Mouse (Mus musculus): ENCODE measurements around the gene Btf3. TPM values are rescaled to one million over a fixed set of nuclear protein-coding genes. Genes with fewer than 3 reads are reported as not detected.

The Btf3 gene
- polyA plus RNA-seq, 1 experiment = 1,114 TPM

DNA sequence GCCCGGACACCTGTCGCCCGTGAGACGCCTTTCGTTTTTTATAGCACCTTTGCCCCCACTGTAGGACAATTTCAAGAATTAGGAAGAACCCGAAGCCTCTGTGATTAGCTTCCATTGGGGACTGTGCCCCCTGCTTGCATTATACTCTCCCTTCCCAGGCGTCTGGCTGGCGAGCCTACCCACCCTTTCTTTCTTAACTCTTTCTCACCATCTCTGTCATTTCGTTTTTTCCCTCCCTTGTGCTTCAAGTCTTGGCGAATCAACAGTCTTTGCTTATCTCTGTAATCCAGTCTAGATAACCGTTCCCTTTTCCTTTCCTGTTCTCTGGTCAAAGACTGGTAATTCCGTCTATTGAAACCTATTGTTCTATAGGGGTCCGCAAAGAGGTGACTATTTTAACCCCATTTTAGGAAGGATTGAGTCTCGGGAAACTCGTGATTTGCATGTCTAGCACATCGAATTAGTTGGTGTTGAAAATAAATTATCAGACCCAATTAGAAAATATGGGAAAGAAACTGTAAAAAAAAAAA is 53.3 kb downstream of the Btf3 start:
- Histone ChIP-seq H3K27me3 (ENCODE audit: control insufficient read depth, insufficient read depth, insufficient read length) (no peaks in the 10 kb centered on the region), H3K79me3 (ENCODE audit: low read depth) (peaks cover 21% of the 10 kb centered on the region), H3K79me2 (ENCODE audit: control insufficient read depth, insufficient read depth) (peaks cover 45% of the 10 kb centered on the region), H3ac (ENCODE audit: control insufficient read depth, insufficient read length, low read depth) (peak overlapping the region; percentile 82), H3K4me3 (ENCODE audit: insufficient read depth, poor library complexity, severe bottlenecking) (peak overlapping the region; percentile 95), H3K36me3 (ENCODE audit: control insufficient read depth, insufficient read depth) (peaks cover 23% of the 10 kb centered on the region)
- TF ChIP-seq MYOD1 (IDR thresholded peaks at IDR 0.05; ENCODE audit: control insufficient read depth, insufficient read length, low read depth) (no peak), CEBPB (IDR thresholded peaks at IDR 0.05; ENCODE audit: low read depth) (no peak), CTCF (IDR thresholded peaks at IDR 0.05; ENCODE audit: control insufficient read depth, insufficient read depth, insufficient read length) (no peak), MYOG (IDR thresholded peaks at IDR 0.05; ENCODE audit: control insufficient read depth, extremely low read depth, insufficient read length) (no peak), MAX (IDR thresholded peaks at IDR 0.05) (no peak), USF1 (IDR thresholded peaks at IDR 0.05; ENCODE audit: low read depth) (no peak), FOSL1 (IDR thresholded peaks at IDR 0.05; ENCODE audit: insufficient read depth, low read length, poor library complexity, severe bottlenecking) (no peak)

DNA sequence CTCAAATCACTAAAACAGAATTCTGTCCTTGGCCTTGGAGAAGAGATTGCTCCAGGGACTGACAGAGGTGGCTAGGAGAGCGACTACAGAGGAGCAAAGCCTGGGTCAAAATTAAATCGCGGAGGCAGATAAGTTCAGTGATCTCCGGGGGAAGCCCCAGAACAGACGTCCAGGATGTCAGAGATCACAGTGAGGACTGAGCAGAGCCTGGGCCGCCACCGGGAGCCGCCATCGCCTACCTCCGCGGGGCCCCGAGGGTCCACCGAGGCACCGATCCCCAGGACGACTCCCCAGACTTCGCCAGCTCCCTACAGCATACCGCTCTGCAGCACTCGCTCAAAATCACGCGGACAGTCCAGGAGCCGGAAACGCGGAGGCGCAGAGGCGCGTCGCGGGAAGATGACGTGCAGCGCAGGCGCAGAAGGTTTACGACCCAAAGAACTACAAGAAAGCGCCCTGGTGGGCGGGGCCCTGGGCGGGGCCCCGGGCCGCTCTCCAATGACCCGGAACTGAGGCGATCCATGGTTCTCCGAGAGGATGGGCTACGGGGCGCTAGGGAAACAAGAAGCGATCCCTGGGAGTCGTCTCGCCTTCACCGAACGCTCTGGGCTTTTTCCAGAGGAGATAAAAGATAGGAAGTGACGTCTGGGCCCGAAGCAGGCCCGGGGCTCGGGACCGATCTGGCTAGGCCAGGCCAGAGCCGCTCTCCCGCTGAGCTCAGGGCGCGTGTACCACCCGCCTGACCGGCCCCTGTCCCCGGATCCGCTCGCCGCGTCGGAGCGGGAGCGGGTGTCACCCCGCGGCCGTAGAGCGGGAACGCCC is 54.0 kb downstream of the Btf3 start, which contains the start of the genes Utp15 and Ankra2:
Gene Utp15 (minus strand): TSS at position 406 of the 822 bp plus-strand sequence.
Gene Ankra2 (plus strand): TSS at position 439 of the 822 bp plus-strand sequence.
- Histone ChIP-seq H3K79me3 (ENCODE audit: low read depth) (peaks cover 21% of the 10 kb centered on the region), H3K36me3 (ENCODE audit: control insufficient read depth, insufficient read depth) (peaks cover 30% of the 10 kb centered on the region), H3K79me2 (ENCODE audit: control insufficient read depth, insufficient read depth) (peaks cover 46% of the 10 kb centered on the region), H3ac (ENCODE audit: control insufficient read depth, insufficient read length, low read depth) (peak within 1 kb of the TSS; percentile 92), H3K27me3 (ENCODE audit: control insufficient read depth, insufficient read depth, insufficient read length) (no peaks in the 10 kb centered on the region), H3K4me3 (ENCODE audit: insufficient read depth, poor library complexity, severe bottlenecking) (peak within 1 kb of the TSS; percentile 95)
- TF ChIP-seq MYOG (IDR thresholded peaks at IDR 0.05; ENCODE audit: control insufficient read depth, extremely low read depth, insufficient read length) = no peak
- TF ChIP-seq MAX (IDR thresholded peaks at IDR 0.05) = peak; percentile 36
- TF ChIP-seq USF1 (IDR thresholded peaks at IDR 0.05; ENCODE audit: low read depth) = peak; percentile 11
- TF ChIP-seq CEBPB (IDR thresholded peaks at IDR 0.05; ENCODE audit: low read depth) = no peak

Other genes starting within 250 kb of the Btf3 start
- 1.1 TPM for gene Arhgef28, start 110.6 kb downstream of the Btf3 start, polyA plus RNA-seq (2012; fragmentation: generic; extraction: Trizol)
- 13.7 TPM for gene Utp15, start 54.0 kb downstream of the Btf3 start, polyA plus RNA-seq (2012; fragmentation: generic; extraction: Trizol)
- 4.7 TPM for gene Ankra2, start 53.9 kb downstream of the Btf3 start, polyA plus RNA-seq (2012; fragmentation: generic; extraction: Trizol)
- gene Gm21976, start 37.1 kb downstream of the Btf3 start, polyA plus RNA-seq (2012; fragmentation: generic; extraction: Trizol) = not detected
- 0.14 TPM for gene Foxd1, start 37.2 kb upstream of the Btf3 start, polyA plus RNA-seq (2012; fragmentation: generic; extraction: Trizol)
- gene Gm10320, start 175.0 kb upstream of the Btf3 start, polyA plus RNA-seq (2012; fragmentation: generic; extraction: Trizol) = 1.8 TPM